Mouse (Mus musculus): ENCODE data around the gene Prl8a9. TPM values are rescaled to one million over a fixed set of nuclear protein-coding genes. Genes with fewer than 3 reads are reported as not detected.

Gene Prl8a9
- total RNA-seq, 1 experiment = not detected

DNA sequence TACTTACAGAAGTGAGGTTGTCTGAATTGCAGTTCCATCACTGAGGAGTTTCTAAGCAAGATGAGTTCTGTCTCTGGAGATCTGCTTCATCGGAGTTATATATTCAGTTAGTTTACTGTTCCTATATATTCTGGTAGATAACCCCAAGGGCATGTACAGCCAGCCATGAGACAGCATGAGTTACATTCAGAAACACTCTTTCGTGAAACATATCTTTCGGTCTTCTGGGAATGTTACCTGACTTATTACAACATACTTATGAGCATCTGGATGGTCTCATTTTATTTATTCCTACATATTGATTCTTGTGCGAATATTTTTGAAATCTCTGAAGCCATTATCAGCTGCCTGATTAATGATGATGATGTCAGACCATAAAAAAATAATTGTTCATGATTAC is 51.3 kb downstream of the Prl8a9 start, which contains the start of gene Prl8a8:
Gene Prl8a8 (minus strand): TSS at position 101 of the 400 bp plus-strand sequence.
- DNase-seq (ENCODE audit: low read depth, low spot score) = no peak
- no peak within 1 kb of the TSS for H3K4me3 ChIP-seq (ENCODE audit: insufficient read depth in 1 of 2, low read depth in 1 of 2, low read length in 2 of 2, poor library complexity in 1 of 2, severe bottlenecking in 1 of 2)
- in situ Hi-C loops (cut with MboI; ENCODE audit: low sequenced_read_pairs in 2 of 2, unreplicated experiment in 2 of 2) = no loop called here
- no peak within 1 kb of the TSS for H3K9ac ChIP-seq (ENCODE audit: insufficient read depth, low read depth, low read length, poor library complexity, severe bottlenecking)
- TF ChIP-seq CHD2 (IDR thresholded peaks at IDR 0.05; ENCODE audit: low read depth, low read length) (no peak), ZNF384 (IDR thresholded peaks at IDR 0.05; ENCODE audit: low read depth, low read length) (no peak), HCFC1 (IDR thresholded peaks at IDR 0.05; ENCODE audit: borderline replicate concordance, insufficient read depth, low read length) (no peak), ZC3H11A (IDR thresholded peaks at IDR 0.05; ENCODE audit: borderline replicate concordance, low read depth, low read length) (no peak), MAFK (IDR thresholded peaks at IDR 0.05; ENCODE audit: insufficient read depth, low read depth, low read length) (no peak)
- no peak within 1 kb of the TSS for H3K27ac ChIP-seq (ENCODE audit: insufficient read depth, low read depth, low read length, poor library complexity, severe bottlenecking)
- H3K9me3 ChIP-seq (ENCODE audit: control insufficient read depth, insufficient read depth, low read depth, low read length) = no peaks in the 10 kb centered on the region
- no peaks in the 10 kb centered on the region for H3K4me1 ChIP-seq (ENCODE audit: control insufficient read depth in 2 of 2, insufficient read depth in 2 of 2, low read length in 2 of 2, poor library complexity in 1 of 2)
- no peaks in the 10 kb centered on the region for H3K36me3 ChIP-seq (ENCODE audit: control insufficient read depth, insufficient read depth, low read length, poor library complexity, severe bottlenecking)

Other genes with a start within 250 kb of the Prl8a9 start
- not detected in 2 replicates for gene Prl8a2, start 218.9 kb downstream of the Prl8a9 start, total RNA-seq (2012; rRNA removed)
- not detected in 2 replicates for gene Prl2b1, start 173.8 kb downstream of the Prl8a9 start, total RNA-seq (2012; rRNA removed)
- gene Prl8a6, start 125.9 kb downstream of the Prl8a9 start, total RNA-seq (2012; rRNA removed) = not detected in 2 replicates
- gene Prl8a8, start 51.4 kb downstream of the Prl8a9 start, total RNA-seq (2012; rRNA removed) = not detected in 2 replicates
- gene Prl8a1, start 17.6 kb upstream of the Prl8a9 start, total RNA-seq (2012; rRNA removed) = not detected in 2 replicates
- 0.54 TPM in 1 of 2 replicates, not detected in the other for gene Prl7b1, start 46.0 kb upstream of the Prl8a9 start, total RNA-seq (2012; rRNA removed)
- gene Prl7a1, start 77.9 kb upstream of the Prl8a9 start, total RNA-seq (2012; rRNA removed) = not detected in 2 replicates
- not detected in 2 replicates for gene Prl7a2, start 103.4 kb upstream of the Prl8a9 start, total RNA-seq (2012; rRNA removed)
- 1.3 TPM in 1 of 2 replicates, not detected in the other for gene Prl7d1, start 152.1 kb upstream of the Prl8a9 start, total RNA-seq (2012; rRNA removed)
- not detected in 2 replicates for gene Prl7c1, start 216.2 kb upstream of the Prl8a9 start, total RNA-seq (2012; rRNA removed)
- 2.7 TPM in 1 of 2 replicates, not detected in the other for gene Prl2a1, start 237.0 kb upstream of the Prl8a9 start, total RNA-seq (2012; rRNA removed)